Mouse (Mus musculus): ENCODE measurements around the gene Palld.

GRCm38 (mm10) chr8:61848581-61849162 lies 53.8 kb downstream of the Palld start:
- TF ChIP-seq POLR2A (IDR thresholded peaks at IDR 0.05; ENCODE audit: low read depth, low read length) (no peak), CTCF (conservative IDR thresholded peaks at IDR 0.05; ENCODE audit: insufficient read depth, insufficient read length, low read depth, low read length) (no peak)

Measured in kidney, adult 2 months (tissue).